Mouse (Mus musculus): ENCODE measurements around the gene Myo15. TPM values are rescaled to one million over a fixed set of nuclear protein-coding genes. Genes with fewer than 3 reads are reported as not detected.
"Not testable (repeated sequence)": the region's sequence is repeated elsewhere in the genome, so short reads cannot be mapped to it uniquely, and the experiment has no call there.

Gene Myo15
- total RNA-seq, 2 experiments from 2014 or later: 0.05 TPM; not detected in 1

GRCm38 (mm10) chr11:60545433-60545832 is 76.3 kb downstream of the Myo15 start:
- no peak for DNase-seq (ENCODE audit: low spot score)

- no peak for DNase-seq (ENCODE audit: low spot score)
Measured at GRCm38 (mm10) chr11:60548112-60548511, 79.0 kb downstream of the Myo15 start.

- no peak for DNase-seq (ENCODE audit: low spot score)
Measured at GRCm38 (mm10) chr11:60553091-60553490, 84.0 kb downstream of the Myo15 start.

GRCm38 (mm10) chr11:60557675-60558074 is 88.5 kb downstream of the Myo15 start:
- no peak for DNase-seq (ENCODE audit: low spot score)

GRCm38 (mm10) chr11:60559342-60559741 is 90.2 kb downstream of the Myo15 start:
- DNase-seq (ENCODE audit: low spot score): peak; percentile 71

- DNase-seq (ENCODE audit: low spot score): not testable (repeated sequence)
Measured at GRCm38 (mm10) chr11:60574006-60574405, 104.9 kb downstream of the Myo15 start.

Other genes with a start within 250 kb of the Myo15 start
- gene Srebf1, start 246.8 kb upstream of the Myo15 start, total RNA-seq (2021): 10 to 100 TPM; 32.4 to 35.9 TPM
- 10 to 100 TPM; 61.5 to 67.2 TPM for gene Tom1l2, start 116.4 kb upstream of the Myo15 start, total RNA-seq (2021)
- gene Drc3, start 116.0 kb upstream of the Myo15 start, total RNA-seq (2021): 1 to 10 TPM; 1.0 to 1.4 TPM
- 10 to 100 TPM; 62.9 to 69.0 TPM for gene Gid4, start 52.2 kb upstream of the Myo15 start, total RNA-seq (2021)
- 10 to 100 TPM; 27.5 to 28.0 TPM for gene Atpaf2, start 50.9 kb upstream of the Myo15 start, total RNA-seq (2021)
- 10 to 100 TPM; 23.0 to 25.1 TPM for gene Drg2, start 14.7 kb upstream of the Myo15 start, total RNA-seq (2021)
- gene Alkbh5, start 67.0 kb downstream of the Myo15 start, total RNA-seq (2021): 100 to 1,000 TPM; 125 to 130 TPM
- 1 to 10 TPM; 8.9 to 9.2 TPM for gene Llgl1, start 230.4 kb downstream of the Myo15 start, total RNA-seq (2021)